Mouse (Mus musculus) intestine, embryonic 15.5 days (tissue): ENCODE results near the gene Ang5. TPM values are rescaled to one million over a fixed set of nuclear protein-coding genes. Genes with fewer than 3 reads are reported as not detected.
"Not testable (repeated sequence)": the region's sequence is repeated elsewhere in the genome, so short reads cannot be mapped to it uniquely, and the experiment has no call there.

Experiments
- ATAC-seq: fragments of 200-750 bp; cut with Nextera tagmentation; 2 replicates; pipeline ENCODE4 v1.8.0; 2017; ENCODE audit warnings: moderate TSS enrichment, moderate library complexity
- H3K27ac ChIP-seq: fragments of 300-500 bp; sonication (generic); 2 replicates; pipeline ENCODE4 v1.5.1; 2015; ENCODE audit warnings: mild to moderate bottlenecking, inconsistent platforms
- H3K27me3 ChIP-seq: fragments of 300-500 bp; sonication (generic); replicated peaks from 2 replicates; pipeline ENCODE4 v1.6.1; 2015; ENCODE audit warnings: inconsistent platforms
- H3K36me3 ChIP-seq: fragments of 300-500 bp; sonication (generic); 2 replicates; pipeline ENCODE4 v1.6.1; 2015; ENCODE audit warnings: inconsistent platforms
- H3K4me1 ChIP-seq: fragments of 300-500 bp; sonication (generic); replicated peaks from 2 replicates; pipeline ENCODE4 v1.6.1; 2015; ENCODE audit warnings: inconsistent platforms
- H3K4me2 ChIP-seq: fragments of 300-500 bp; sonication (generic); replicated peaks from 2 replicates; pipeline ENCODE4 v1.6.1; 2015; ENCODE audit warnings: mild to moderate bottlenecking, inconsistent platforms
- H3K4me3 ChIP-seq: fragments of 300-500 bp; sonication (generic); replicated peaks from 2 replicates; pipeline ENCODE4 v1.5.1; 2015; ENCODE audit warnings: inconsistent platforms
- H3K9ac ChIP-seq: fragments of 300-500 bp; sonication (generic); 2 replicates; pipeline ENCODE4 v1.6.1; 2015; ENCODE audit warnings: inconsistent platforms
- H3K9me3 ChIP-seq: fragments of 300-500 bp; sonication (generic); 2 replicates; pipeline ENCODE4 v1.6.1; 2016; ENCODE audit warnings: inconsistent platforms
- WGBS: fragments of 180-500 bp; shearing (Covaris S2); methylation state at CpG from one replicate; pipeline ENCODE4 v1.1.7; 2015; 5-methylcytosine and 5-hydroxymethylcytosine counted together
- polyA plus RNA-seq: library from polyadenylated mRNA; unstranded; fragments of >200 nt; fragmentation: Nextera tagmentation; extraction: Ambion mirVana; gene quantifications from 2 replicates; pipeline ENCODE4 v1.2.1, GENCODE M21; 2015

The Ang5 gene
- polyA plus RNA-seq = not detected in 2 replicates

GRCm38 (mm10) chr14:43956769-43957168 is at the start of gene Ang5:
TSS of gene Ang5 (plus strand) at chr14:43957069.
- ATAC-seq, H3K36me3 ChIP-seq, H3K9me3 ChIP-seq, H3K27ac ChIP-seq, H3K9ac ChIP-seq, H3K4me1 ChIP-seq, H3K4me3 ChIP-seq, H3K27me3 ChIP-seq, H3K4me2 ChIP-seq: not testable (repeated sequence)
- no CpG with 5 or more reads among the region's 2 CpGs for WGBS

- not testable (repeated sequence) for H3K4me1 ChIP-seq, ATAC-seq, H3K4me2 ChIP-seq, H3K27me3 ChIP-seq, H3K4me3 ChIP-seq, H3K9ac ChIP-seq, H3K36me3 ChIP-seq, H3K27ac ChIP-seq, H3K9me3 ChIP-seq
Measured at GRCm38 (mm10) chr14:43918214-43918613, 38.7 kb upstream of the Ang5 start.

GRCm38 (mm10) chr14:43923459-43923858 is 33.4 kb upstream of the Ang5 start, which contains the start of gene Ear10:
TSS of gene Ear10 (minus strand) at chr14:43923559.
- not testable (repeated sequence) for H3K9ac ChIP-seq, H3K4me2 ChIP-seq, ATAC-seq, H3K4me3 ChIP-seq, H3K4me1 ChIP-seq, H3K36me3 ChIP-seq, H3K27me3 ChIP-seq, H3K27ac ChIP-seq, H3K9me3 ChIP-seq
- WGBS = 88% methylated on average over 3 of the region's 3 CpGs

- Histone ChIP-seq H3K9ac (peak within 1 kb of the TSS; percentile 44), H3K4me2 (peak within 1 kb of the TSS; percentile 49), H3K27ac (peak within 1 kb of the TSS; percentile 82), H3K4me3 (peak within 1 kb of the TSS; percentile 45)
- not testable (repeated sequence) for H3K27me3 ChIP-seq, H3K9me3 ChIP-seq, H3K36me3 ChIP-seq, H3K4me1 ChIP-seq
- WGBS = 11% methylated on average over 10 of the region's 10 CpGs
- peak; percentile 99 for ATAC-seq
Measured at GRCm38 (mm10) chr14:43924688-43925403, 32.0 kb upstream of the Ang5 start, which contains the start of gene Gm8113. TSS of gene Gm8113 (plus strand) at chr14:43925390.

GRCm38 (mm10) chr14:43925404-43925950 is 31.4 kb upstream of the Ang5 start:
- H3K4me1 ChIP-seq, H3K36me3 ChIP-seq, H3K9me3 ChIP-seq, H3K27me3 ChIP-seq: not testable (repeated sequence)
- Histone ChIP-seq H3K27ac (peak overlapping the region; percentile 82), H3K9ac (peak overlapping the region; percentile 44), H3K4me3 (peak overlapping the region; percentile 45), H3K4me2 (peak overlapping the region; percentile 49)
- WGBS = 6% methylated on average over 21 of the region's 21 CpGs
- ATAC-seq = peak; percentile 92

GRCm38 (mm10) chr14:43932991-43933390 is 23.9 kb upstream of the Ang5 start:
- H3K9me3 ChIP-seq, H3K27ac ChIP-seq, H3K4me1 ChIP-seq, H3K9ac ChIP-seq, H3K27me3 ChIP-seq, H3K4me2 ChIP-seq, H3K36me3 ChIP-seq, H3K4me3 ChIP-seq, ATAC-seq: not testable (repeated sequence)
- WGBS = 17% methylated on average over 8 of the region's 8 CpGs

- not testable (repeated sequence) for ATAC-seq, H3K27me3 ChIP-seq, H3K4me2 ChIP-seq, H3K9me3 ChIP-seq, H3K4me3 ChIP-seq, H3K27ac ChIP-seq, H3K9ac ChIP-seq, H3K4me1 ChIP-seq, H3K36me3 ChIP-seq
- 51% methylated on average over 5 of the region's 5 CpGs for WGBS
Measured at GRCm38 (mm10) chr14:43933399-43933798, 23.5 kb upstream of the Ang5 start.

GRCm38 (mm10) chr14:43953382-43953781 is 3.5 kb upstream of the Ang5 start:
- WGBS = 19% methylated on average over 2 of the region's 2 CpGs
- H3K36me3 ChIP-seq, H3K27me3 ChIP-seq, H3K9me3 ChIP-seq, H3K27ac ChIP-seq, H3K4me2 ChIP-seq, ATAC-seq, H3K9ac ChIP-seq, H3K4me1 ChIP-seq, H3K4me3 ChIP-seq: not testable (repeated sequence)

- ATAC-seq, H3K27me3 ChIP-seq, H3K27ac ChIP-seq, H3K4me1 ChIP-seq, H3K36me3 ChIP-seq, H3K4me2 ChIP-seq, H3K4me3 ChIP-seq, H3K9me3 ChIP-seq, H3K9ac ChIP-seq: not testable (repeated sequence)
- no CpG with 5 or more reads among the region's 1 CpGs for WGBS
Measured at GRCm38 (mm10) chr14:43955074-43955473, 1.8 kb upstream of the Ang5 start.

GRCm38 (mm10) chr14:43983454-43983853 is 26.6 kb downstream of the Ang5 start:
- H3K9ac ChIP-seq = no peak overlapping the region
- ATAC-seq = no peak
- no peak overlapping the region for H3K4me3 ChIP-seq
- no peaks in the 10 kb centered on the region for H3K36me3 ChIP-seq
- 63% methylated on average over 4 of the region's 4 CpGs for WGBS
- H3K9me3 ChIP-seq = no peaks in the 10 kb centered on the region
- H3K4me1 ChIP-seq = no peaks in the 10 kb centered on the region
- H3K27me3 ChIP-seq = no peaks in the 10 kb centered on the region
- no peak overlapping the region for H3K4me2 ChIP-seq
- H3K27ac ChIP-seq = no peak overlapping the region

- no peaks in the 10 kb centered on the region for H3K4me1 ChIP-seq
- H3K9ac ChIP-seq = no peak overlapping the region
- peak; percentile 85 for ATAC-seq
- no peaks in the 10 kb centered on the region for H3K36me3 ChIP-seq
- no peak overlapping the region for H3K27ac ChIP-seq
- 0% methylated on average over 3 of the region's 4 CpGs for WGBS
- no peak overlapping the region for H3K4me2 ChIP-seq
- no peaks in the 10 kb centered on the region for H3K9me3 ChIP-seq
- H3K27me3 ChIP-seq = no peaks in the 10 kb centered on the region
- no peak overlapping the region for H3K4me3 ChIP-seq
Measured at GRCm38 (mm10) chr14:43983897-43984296, 27.0 kb downstream of the Ang5 start.

GRCm38 (mm10) chr14:43986147-43986546 is 29.3 kb downstream of the Ang5 start:
- ATAC-seq = peak; percentile 34; the same call in 1 of the 2 replicates
- 89% methylated on average over 2 of the region's 2 CpGs for WGBS
- no peaks in the 10 kb centered on the region for H3K4me1 ChIP-seq

GRCm38 (mm10) chr14:43987404-43987803 is 30.5 kb downstream of the Ang5 start:
- not testable (repeated sequence) for H3K4me1 ChIP-seq, H3K4me3 ChIP-seq, H3K4me2 ChIP-seq, H3K9ac ChIP-seq, H3K36me3 ChIP-seq, H3K27ac ChIP-seq, H3K27me3 ChIP-seq, H3K9me3 ChIP-seq
- WGBS = 24% methylated on average over 5 of the region's 5 CpGs
- 0 out of 2 replicates have a peak, but pooled peaks have one; percentile 67 for ATAC-seq

More at GRCm38 (mm10) chr14:43986147-43986546, 29.3 kb downstream of the Ang5 start:
- H3K9ac ChIP-seq = no peak overlapping the region
- no peaks in the 10 kb centered on the region for H3K36me3 ChIP-seq
- no peak overlapping the region for H3K4me2 ChIP-seq
- no peak overlapping the region for H3K4me3 ChIP-seq
- H3K27ac ChIP-seq = no peak overlapping the region
- no peaks in the 10 kb centered on the region for H3K27me3 ChIP-seq
- H3K9me3 ChIP-seq = no peaks in the 10 kb centered on the region
